Mouse (Mus musculus) intestine, postnatal 0 days (tissue): Measurements from ENCODE around the gene AK157302. TPM values are rescaled to one million over a fixed set of nuclear protein-coding genes. Genes with fewer than 3 reads are reported as not detected.
"Not testable (repeated sequence)": the region's sequence is repeated elsewhere in the genome, so short reads cannot be mapped to it uniquely, and the experiment has no call there.

ENCODE experiments used
- ATAC-seq: fragments of 200-750 bp; cut with Nextera tagmentation; 2 replicates; pipeline ENCODE4 v1.8.0; 2017; ENCODE audit warnings: mild to moderate bottlenecking, moderate TSS enrichment, moderate library complexity
- H3K27ac ChIP-seq: fragments of 300-500 bp; sonication (generic); 2 replicates; pipeline ENCODE4 v1.5.1; 2014; ENCODE audit warnings: mild to moderate bottlenecking, low read depth, low read length, moderate library complexity
- H3K27me3 ChIP-seq: fragments of 300-500 bp; sonication (generic); replicated peaks from 2 replicates; pipeline ENCODE4 v1.6.1; 2014; ENCODE audit warnings: low read length, mixed read lengths; ENCODE audit not compliant: control insufficient read depth, insufficient read depth
- H3K36me3 ChIP-seq: fragments of 300-500 bp; sonication (generic); 2 replicates; pipeline ENCODE4 v1.6.1; 2014; ENCODE audit warnings: mild to moderate bottlenecking, moderate library complexity; ENCODE audit not compliant: control insufficient read depth, insufficient read depth
- H3K4me1 ChIP-seq: fragments of 300-500 bp; sonication (generic); replicated peaks from 2 replicates; pipeline ENCODE4 v1.6.1; 2014; ENCODE audit warnings: antibody characterized with exemption, low read length, mixed read lengths; ENCODE audit not compliant: control insufficient read depth, insufficient read depth
- H3K4me2 ChIP-seq: fragments of 300-500 bp; sonication (generic); replicated peaks from 2 replicates; pipeline ENCODE4 v1.6.1; 2014; ENCODE audit warnings: low read depth, mild to moderate bottlenecking, moderate library complexity
- H3K4me3 ChIP-seq: fragments of 300-500 bp; sonication (generic); 2 replicates; pipeline ENCODE4 v1.5.1; 2014; ENCODE audit warnings: low read depth, low read length
- H3K9ac ChIP-seq: fragments of 300-500 bp; sonication (generic); 2 replicates; pipeline ENCODE4 v1.6.1; 2014; ENCODE audit warnings: mild to moderate bottlenecking, low read depth, low read length
- H3K9me3 ChIP-seq: fragments of 300-500 bp; sonication (generic); 2 replicates; pipeline ENCODE4 v1.6.1; 2016; ENCODE audit warnings: mixed run types; ENCODE audit not compliant: control insufficient read depth
- CTCF ChIP-seq: sonication (generic); IDR thresholded peaks from 2 replicates; pipeline ENCODE4 v1.5.1; 2016; ENCODE audit warnings: low read depth, mild to moderate bottlenecking, control low read depth, antibody characterized with exemption, moderate library complexity
- WGBS: fragments of 180-500 bp; shearing (Covaris S2); extraction: QIAGEN DNeasy Blood & Tissue Kit; methylation state at CpG from one replicate; pipeline ENCODE4 v1.1.7; 2014; 5-methylcytosine and 5-hydroxymethylcytosine counted together
- polyA plus RNA-seq: library from polyadenylated mRNA; unstranded; fragments of >200 nt; fragmentation: Nextera tagmentation; extraction: Ambion mirVana; gene quantifications from 2 replicates; pipeline ENCODE4 v1.2.1, GENCODE M21; 2015

The AK157302 gene
- polyA plus RNA-seq, 1 experiment from 2014 or later = 0.12 TPM

DNA sequence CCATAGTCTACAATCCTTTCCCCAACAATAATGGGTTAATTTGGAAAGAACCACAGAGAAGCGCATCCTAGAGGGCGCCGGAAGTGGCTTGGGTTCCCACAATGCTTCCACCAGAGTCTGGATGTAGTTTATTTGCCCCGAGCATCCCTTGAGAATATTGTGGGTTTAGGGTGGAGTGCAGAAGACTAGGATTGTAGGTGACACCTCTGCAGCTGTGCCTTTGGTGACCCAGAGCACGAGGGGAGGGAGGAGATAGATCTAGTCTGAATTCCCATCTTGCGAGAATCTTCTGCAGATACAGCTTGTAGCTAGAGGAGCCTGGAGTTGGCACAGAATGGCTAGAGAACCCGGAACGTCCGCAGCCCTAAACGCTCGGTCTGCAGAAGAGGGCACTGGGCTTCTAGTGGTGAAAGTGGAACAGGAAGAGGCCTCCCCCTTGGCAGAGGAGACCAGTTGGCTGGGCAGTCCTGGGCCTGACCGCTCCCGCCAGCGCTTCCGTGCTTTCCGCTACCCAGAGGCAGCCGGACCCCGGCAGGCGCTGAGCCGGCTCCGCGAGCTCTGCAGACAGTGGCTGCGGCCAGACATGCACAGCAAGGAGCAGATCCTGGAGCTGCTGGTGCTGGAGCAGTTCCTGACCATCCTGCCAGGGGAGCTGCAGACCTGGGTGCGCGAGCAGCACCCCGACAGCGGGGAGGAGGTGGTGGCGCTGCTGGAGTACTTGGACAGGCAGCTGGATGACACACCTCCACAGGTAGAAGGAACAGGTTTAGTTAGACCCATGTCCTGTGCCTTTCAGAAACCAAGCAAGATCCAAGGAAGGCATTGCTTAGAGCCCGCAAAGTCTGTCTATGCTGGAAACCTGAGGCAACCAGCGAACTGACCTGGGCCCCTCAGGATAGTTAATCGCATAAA lies 16.0 kb upstream of the AK157302 start, which contains the start of the genes Zkscan4 and Gm10065:
Zkscan4 (plus strand) TSS at position 149 of the 912 bp plus-strand sequence.
Gm10065 (minus strand) TSS at position 683 of the 912 bp plus-strand sequence.
- H3K27me3 ChIP-seq, H3K4me1 ChIP-seq, H3K36me3 ChIP-seq, H3K9me3 ChIP-seq: not testable (repeated sequence)
- Histone ChIP-seq H3K27ac (peak within 1 kb of the TSS; percentile 57), H3K9ac (peak within 1 kb of the TSS; percentile 45), H3K4me2 (peak within 1 kb of the TSS; percentile 80), H3K4me3 (peak within 1 kb of the TSS; percentile 59)
- 3% methylated on average over 30 of the region's 31 CpGs for WGBS
- ATAC-seq = peak; percentile 76
- peak; percentile 35; the same call in 1 of the 2 replicates for TF ChIP-seq CTCF

GRCm38 (mm10) chr13:21486881-21487280 lies 8.1 kb upstream of the AK157302 start:
- no peaks in the 10 kb centered on the region for H3K4me1 ChIP-seq
- H3K9ac ChIP-seq = no peak overlapping the region
- no peak for TF ChIP-seq CTCF
- no peak overlapping the region for H3K4me2 ChIP-seq
- no peaks in the 10 kb centered on the region for H3K27me3 ChIP-seq
- H3K9me3 ChIP-seq = no peaks in the 10 kb centered on the region
- 92% methylated on average over 1 of the region's 1 CpGs for WGBS
- no peak overlapping the region for H3K4me3 ChIP-seq
- no peak overlapping the region for H3K27ac ChIP-seq
- ATAC-seq = no peak
- peaks cover 6% of the 10 kb centered on the region; the same call in 1 of the 2 replicates for H3K36me3 ChIP-seq

DNA sequence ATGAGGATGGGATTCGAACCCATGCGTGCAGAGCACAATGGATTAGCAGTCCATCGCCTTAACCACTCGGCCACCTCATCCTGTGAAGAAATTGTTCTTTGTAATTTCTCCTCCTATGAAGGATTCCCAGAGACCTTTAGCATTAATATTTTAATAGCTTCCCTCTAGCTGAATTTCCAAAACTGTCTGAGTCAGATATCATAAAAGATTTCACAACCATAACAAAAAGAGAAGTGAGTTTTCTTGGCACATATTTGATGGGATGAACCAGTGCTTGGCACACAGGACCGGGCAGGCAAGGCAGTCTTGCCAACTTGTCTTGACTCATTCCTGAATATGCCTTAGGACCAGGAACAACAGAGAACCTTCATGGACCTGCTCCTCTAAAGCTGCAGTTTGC lies 2.2 kb upstream of the AK157302 start:
- WGBS = 89% methylated on average over 5 of the region's 5 CpGs
- ATAC-seq = no peak
- no peak overlapping the region for H3K4me3 ChIP-seq

DNA sequence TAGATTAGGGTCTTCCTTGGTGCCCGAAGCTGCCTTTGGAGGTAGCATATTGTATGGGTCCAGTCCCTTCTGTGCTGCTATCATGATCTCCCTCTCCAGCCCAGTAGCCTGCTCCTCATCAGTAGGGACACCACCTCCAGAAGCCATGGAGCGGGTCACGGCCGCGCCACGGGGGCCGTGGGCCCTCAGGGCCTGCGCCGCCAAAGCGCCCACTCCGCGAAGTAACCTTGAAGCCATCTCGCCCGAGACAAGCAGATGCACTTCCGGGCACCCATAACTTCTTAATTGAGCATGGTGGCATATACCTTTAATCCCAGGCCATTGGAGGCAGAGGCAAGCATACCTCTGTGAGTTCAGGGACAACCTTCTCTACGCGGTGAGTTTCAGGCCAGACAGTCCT lies 6.2 kb downstream of the AK157302 start, which contains the start of gene Gm11273:
Gm11273 (minus strand) TSS at position 237 of the 400 bp plus-strand sequence.
- not testable (repeated sequence) for ATAC-seq, H3K4me1 ChIP-seq, H3K4me3 ChIP-seq, H3K9me3 ChIP-seq, H3K36me3 ChIP-seq, H3K27ac ChIP-seq, H3K4me2 ChIP-seq, H3K27me3 ChIP-seq, H3K9ac ChIP-seq
- 92% methylated on average over 16 of the region's 17 CpGs for WGBS

More for the DNA sequence above, 2.2 kb upstream of the AK157302 start:
- no peak for TF ChIP-seq CTCF
- Histone ChIP-seq H3K4me1 (no peaks in the 10 kb centered on the region), H3K4me2 (no peak overlapping the region), H3K9me3 (no peaks in the 10 kb centered on the region), H3K27me3 (no peaks in the 10 kb centered on the region), H3K36me3 (no peaks in the 10 kb centered on the region), H3K27ac (no peak overlapping the region), H3K9ac (no peak overlapping the region)

GRCm38 (mm10) chr13:21502296-21502695 lies 7.3 kb downstream of the AK157302 start:
- Histone ChIP-seq H3K36me3 (no peaks in the 10 kb centered on the region), H3K4me2 (no peak overlapping the region), H3K4me1 (no peaks in the 10 kb centered on the region), H3K4me3 (no peak overlapping the region), H3K9ac (no peak overlapping the region), H3K9me3 (no peaks in the 10 kb centered on the region), H3K27me3 (no peaks in the 10 kb centered on the region), H3K27ac (no peak overlapping the region)
- ATAC-seq = no peak
- WGBS = 90% methylated on average over 5 of the region's 5 CpGs
- no peak for TF ChIP-seq CTCF

DNA sequence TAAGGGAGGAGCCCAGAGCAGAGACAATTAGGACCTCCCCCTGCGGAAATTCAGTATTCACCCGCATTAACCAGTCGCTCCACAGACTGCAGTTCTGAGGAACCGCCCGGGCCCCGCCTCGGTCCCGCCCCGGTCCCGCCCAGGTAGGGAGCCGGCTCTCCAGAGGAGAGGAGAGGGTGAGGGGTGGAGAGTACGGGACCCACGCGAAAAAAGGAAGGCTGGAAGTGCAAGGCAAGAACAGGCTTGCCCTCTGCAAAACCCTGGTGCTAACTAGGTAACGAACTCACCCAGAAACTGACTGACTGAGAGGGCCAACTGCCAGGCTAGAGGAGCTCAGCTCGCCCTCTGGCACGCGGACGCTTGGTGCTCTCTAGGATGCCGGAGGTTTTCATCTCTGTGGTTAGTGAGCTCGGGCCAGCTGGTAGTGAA lies 11.2 kb downstream of the AK157302 start:
- Histone ChIP-seq H3K9me3 (no peaks in the 10 kb centered on the region), H3K27me3 (no peaks in the 10 kb centered on the region), H3K4me1 (no peaks in the 10 kb centered on the region), H3K36me3 (no peaks in the 10 kb centered on the region), H3K4me3 (peak overlapping the region; percentile 58), H3K9ac (peak overlapping the region; percentile 41; the same call in 1 of the 2 replicates), H3K4me2 (peak overlapping the region; percentile 40), H3K27ac (peak overlapping the region; percentile 55; the same call in 1 of the 2 replicates)
- no peak for TF ChIP-seq CTCF
- 0% methylated on average over 21 of the region's 21 CpGs for WGBS
- peak; percentile 98 for ATAC-seq
